Mouse (Mus musculus) embryo, embryonic 10 days (tissue): ENCODE measurements at regions not wholly inside any gene's neighbourhood (a gene's known extent, or its start where the extent isn't known, plus 50 kb on each side); places are given as distances from the start of the nearest gene placed in this dataset.
"Not testable (repeated sequence)": the region's sequence is repeated elsewhere in the genome, so short reads cannot be mapped to it uniquely, and the experiment has no call there.

Source experiments
- DNase-seq: peaks from one replicate; pipeline ENCODE4 v3.0.0-alpha.2; 2015; ENCODE audit warnings: low spot score

DNA sequence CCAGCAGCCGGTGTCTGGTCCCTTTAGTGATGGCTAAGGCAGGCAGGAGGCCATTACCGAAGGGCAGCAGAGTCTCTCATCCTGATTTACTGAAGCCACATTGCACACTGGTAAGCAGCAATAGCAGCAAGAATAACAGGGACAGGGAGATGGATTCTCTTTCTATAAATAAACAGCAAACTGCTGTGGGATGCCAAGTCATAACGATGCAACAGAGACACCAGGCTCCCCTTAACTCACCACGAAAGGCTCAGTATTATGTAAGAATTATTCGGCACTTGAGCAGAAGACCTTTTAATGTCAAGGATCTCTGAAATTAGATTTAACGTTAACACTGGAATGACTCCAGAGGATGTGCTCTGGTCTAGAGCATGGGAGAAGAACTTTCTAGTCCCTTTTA lies 202.1 kb downstream of the Ddx10 start:
- no peak for DNase-seq

DNA sequence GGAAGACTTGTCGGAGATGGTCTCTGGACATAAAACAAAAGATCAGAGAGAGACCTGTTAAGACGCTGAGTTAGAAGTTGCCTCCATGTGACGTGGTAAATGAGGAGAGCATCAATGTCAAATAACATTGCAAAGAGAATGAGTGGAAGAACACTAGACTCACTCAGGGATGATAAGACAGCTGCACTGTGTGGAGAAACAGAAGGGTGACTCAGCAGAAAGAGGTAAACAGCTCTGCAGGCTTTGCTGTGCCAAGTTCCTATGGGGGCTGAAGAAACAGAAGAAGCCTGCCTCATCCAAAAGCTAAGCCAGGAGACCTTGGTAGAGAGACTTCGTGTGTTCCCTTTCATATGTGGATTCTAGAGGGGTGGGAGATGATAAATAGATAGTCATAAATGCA lies 214.1 kb downstream of the Ddx10 start:
- no peak for DNase-seq

DNA sequence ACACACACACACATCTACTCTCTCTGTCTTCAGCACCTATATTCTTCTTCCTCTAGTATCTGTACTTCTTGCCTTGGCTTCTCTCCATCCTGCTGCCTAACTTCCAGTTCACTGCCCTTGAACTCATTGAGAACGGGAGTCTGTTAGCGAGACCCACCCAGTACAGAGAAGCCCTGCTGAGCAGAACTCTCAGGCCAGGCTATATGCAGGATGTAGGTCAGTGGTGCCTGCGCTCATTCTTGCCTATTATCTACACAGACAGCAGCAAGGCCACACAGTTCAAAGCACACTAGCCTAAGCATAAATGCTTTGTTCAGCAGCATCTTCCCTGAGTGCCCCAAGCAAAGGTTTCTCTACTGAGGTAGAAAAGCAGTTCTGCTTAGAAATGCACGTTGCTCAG lies 225.8 kb downstream of the Ddx10 start:
- no peak for DNase-seq

DNA sequence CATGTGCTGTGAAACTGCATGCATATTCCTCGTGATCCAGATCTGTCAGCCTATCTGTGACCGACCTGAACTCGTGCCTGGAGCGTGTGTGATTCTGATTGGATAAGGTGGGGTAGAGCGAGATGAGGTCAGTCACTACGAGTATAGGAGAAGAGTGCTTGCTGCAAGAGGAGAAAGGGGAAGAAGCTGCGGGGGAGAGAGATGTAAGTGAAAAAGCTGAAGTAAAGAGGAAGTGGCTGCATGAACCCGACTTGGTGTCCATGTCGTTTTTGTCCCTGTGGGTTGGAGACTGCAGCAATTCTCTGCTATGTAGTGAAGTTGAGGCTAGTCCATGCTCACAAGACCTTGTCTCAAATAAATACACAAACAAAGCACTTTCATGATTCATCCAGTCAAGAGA lies 237.1 kb downstream of the Ddx10 start:
- no peak for DNase-seq

DNA sequence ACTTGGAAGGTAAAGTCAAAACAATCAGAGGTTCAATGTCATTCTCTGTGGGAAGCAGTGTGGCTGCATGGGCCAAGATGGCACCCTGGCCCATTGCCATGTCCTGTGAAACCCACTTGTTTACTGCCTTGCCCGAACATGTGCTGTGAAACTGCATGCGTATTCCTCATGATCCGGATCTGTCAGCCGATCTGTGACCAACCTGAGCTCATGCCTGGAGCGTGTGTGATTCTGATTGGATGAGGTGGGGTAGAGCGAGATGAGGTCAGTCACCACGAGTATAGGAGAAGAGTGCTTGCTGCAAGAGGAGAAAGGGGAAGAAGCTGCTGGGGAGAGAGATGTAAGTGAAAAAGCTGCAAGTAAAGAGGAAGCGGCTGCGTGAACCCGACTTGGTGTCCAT lies 240.5 kb downstream of the Ddx10 start:
- DNase-seq: no peak

DNA sequence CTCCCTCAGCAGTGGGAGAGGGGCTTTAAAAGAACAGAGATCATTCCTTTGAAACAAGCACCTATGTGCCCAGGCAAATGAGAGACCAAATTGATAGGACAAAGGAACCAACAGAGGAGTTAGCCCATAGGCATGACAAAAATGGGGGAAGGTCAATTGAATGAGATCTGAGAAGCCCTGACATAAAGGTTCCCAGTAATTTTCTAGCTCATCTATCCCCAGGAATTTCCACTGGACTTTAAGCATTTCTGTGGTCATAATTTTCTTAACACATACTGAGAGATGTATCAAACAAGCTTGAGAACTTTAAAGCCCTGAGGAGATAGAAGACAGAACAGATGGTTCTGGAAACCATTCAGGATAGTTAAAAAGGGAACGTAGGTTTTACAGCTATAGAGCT lies 241.8 kb downstream of the Ddx10 start:
- no peak for DNase-seq

DNA sequence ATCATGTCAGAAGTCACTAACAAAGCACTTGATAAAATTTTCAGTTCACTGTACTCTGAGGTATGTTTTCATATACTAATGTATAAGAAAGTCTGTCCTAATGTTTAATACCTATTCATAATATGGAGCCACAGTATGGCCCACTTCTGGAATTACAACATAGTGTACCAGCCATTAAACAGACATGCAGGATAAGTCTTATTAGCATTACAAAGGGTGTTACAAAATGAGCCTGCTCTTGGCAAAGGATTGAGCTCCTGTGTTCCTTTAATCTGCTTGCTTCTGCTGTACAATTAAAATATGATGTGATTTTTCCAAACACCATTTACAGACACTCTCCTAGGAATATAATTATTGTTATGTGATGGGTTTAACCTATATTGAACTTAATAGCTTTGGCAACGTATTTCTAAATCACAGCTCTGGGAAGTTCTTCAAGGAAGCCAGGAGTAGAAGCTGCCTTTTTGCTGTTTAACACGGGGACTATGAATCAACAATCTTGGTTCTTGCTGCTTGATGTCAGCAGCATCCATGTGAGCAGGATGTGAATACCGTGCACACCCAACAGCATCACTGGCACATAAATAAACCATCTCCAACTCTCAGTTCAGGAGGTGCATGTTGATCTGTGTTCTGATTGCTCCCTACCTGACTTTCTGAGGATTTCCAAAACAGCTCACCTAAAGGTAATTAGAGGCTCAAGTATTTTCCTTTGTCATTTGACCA lies 243.4 kb downstream of the Ddx10 start:
- DNase-seq: no peak

DNA sequence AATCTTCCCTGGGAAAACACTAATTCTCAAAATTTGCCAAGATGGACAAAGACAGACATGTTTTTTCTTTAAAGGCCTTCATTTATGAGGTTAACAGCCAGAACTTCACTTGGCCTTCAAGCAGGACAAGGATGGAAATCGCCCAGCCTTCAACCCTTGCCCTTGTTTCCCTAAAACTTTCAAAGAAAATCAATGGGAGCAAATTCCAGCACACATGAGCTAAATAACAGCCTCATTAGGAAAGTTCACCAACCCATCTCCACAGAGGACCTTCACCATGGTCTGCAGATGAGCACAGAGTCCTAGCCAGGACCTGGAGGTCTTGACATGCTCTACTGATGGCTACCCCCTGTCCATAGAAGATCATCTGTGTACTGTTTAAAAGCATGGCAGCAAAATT lies 271.8 kb downstream of the Ddx10 start:
- DNase-seq: no peak

DNA sequence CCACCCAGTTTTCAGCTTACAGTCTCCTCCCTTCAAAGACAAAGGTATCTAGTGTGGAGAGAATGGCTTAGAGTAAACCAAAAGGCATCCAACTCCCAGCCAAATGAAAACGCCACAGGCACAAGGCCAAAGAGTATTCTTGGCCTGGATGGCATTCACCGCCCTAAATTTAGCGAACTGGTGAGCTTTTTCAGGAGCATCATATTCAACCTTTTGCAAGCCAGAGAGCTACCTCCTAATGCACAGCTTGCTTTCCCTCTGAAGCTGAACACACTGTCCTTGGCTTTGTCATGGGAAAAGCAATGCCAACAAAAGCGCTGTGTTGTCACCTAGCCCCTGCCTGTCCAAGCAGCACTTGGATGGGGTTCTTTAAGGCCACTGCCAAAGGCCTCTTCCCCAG lies 282.2 kb downstream of the Ddx10 start:
- no peak for DNase-seq

DNA sequence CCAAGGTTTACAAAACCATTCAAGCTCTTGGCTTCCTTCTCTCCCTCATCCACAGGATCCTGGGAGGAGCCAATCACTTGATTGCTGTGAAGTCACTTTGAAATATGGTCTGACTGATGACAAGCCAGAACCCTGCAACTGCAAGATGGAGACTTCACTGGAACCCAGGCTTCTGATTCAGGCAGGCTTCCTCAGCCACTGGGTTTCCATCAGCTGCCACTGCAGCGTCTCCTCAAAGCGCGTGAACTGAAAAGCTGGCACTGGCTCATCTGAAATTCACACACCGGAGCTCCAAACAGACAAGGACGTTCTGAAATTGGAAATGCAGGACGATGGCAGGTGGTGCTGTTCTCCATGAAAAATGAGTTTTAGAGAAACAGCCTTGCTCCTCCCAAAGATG lies 280.1 kb upstream of the AI593442 start:
- DNase-seq: no peak

DNA sequence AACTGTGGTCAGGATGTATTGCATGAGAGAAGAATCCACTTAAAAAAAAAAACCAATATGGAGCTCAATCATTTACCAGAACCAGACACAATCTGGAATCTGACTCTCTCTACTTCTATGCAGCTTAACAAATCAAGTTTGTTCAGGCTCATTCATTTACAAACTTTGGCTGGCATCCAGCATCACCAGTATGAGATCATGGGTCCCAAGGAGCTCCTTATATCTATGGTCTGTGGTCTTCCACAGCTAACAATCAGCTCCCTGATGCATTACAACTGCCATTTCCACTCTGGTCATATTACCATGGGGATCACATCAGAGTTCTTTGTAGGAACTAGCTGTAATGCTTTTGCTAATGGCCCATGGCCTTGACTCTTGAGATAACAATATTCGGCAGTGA lies 277.7 kb upstream of the AI593442 start:
- DNase-seq: no peak

DNA sequence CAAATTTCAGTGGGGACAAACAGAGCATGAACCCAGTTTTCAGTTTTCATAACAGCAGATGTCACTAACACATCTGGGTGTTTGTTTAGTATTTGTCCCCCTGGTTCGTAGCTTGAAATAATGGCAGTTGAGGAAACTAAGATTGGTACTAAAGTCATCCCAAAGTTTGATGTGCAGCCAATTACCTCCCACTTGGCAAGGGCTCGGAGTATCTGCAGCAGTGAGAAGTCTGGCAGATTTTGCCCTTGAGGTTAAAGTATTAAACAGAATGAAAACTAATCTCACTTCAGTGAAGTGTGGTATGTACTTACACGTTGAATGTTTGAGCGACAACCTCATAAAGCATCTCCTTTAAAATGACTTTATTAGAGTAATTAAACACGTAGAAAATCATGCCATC lies 264.5 kb upstream of the AI593442 start:
- no peak for DNase-seq

DNA sequence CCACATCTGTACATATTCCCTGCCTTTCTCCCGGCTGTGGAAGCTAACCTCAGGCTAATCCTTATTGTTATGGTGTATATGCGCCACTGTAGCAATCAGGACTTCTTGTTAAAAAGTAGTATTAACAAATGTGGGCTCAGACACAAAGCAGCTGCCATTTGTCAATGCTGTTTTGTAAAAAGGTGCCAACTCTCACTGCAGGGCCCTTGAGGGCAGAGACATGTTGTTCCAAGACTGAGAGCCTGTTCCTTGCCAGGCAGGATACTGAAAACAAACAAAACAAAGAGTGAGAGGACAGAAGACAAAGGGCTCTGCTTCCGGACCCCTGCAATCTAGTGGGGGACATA lies 262.0 kb upstream of the AI593442 start:
- DNase-seq: no peak

DNA sequence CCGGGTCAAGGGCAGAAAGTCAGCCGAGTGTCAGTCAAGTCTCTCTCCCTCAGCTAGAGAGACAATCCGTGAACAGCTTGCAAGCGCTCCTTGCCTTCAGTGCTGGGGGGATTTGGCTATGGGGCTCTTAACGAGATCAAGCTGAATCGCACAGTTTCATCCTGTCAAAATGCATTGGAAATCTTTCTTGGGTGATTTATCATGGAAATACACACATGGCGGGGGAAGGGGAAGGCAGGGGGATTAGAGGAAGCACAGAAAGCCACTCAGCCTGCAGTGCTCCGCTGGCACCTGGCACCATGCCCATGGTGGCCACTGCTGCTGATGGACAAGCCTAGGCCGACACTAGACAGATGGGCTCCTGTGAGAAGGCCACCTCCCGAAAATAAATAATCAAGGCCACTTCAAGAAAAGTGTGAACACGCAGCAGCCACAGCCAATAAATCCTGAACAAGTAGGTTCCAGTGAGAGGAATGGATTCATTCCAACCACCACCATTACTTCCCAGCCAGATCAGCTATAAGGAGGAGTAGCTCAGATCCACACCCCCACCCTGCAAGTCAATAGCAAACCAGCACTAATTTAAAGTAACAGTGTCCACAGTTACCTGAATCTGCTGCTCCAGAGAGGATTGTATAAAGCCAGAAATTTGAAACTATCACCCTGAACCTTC lies 261.5 kb upstream of the AI593442 start:
- DNase-seq: no peak

DNA sequence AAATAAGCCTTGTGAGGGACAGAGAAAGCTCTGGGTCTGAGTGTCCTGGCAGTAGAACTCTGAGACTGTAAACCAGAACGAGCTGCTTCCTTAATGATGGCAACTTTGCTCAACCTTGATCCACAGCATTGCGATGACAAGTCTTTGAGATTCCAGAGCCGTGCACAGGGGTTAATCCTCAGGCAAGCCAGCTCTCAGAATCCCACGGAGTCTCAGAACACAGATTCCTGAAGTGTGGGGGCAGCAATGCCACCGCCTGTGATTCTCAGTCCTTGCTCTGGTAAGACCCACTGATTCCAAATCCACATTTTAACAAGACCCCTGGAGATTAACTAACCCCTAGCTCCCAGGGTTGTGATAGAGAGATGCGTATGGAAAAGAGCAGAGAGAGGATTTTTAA lies 255.5 kb upstream of the AI593442 start:
- DNase-seq: no peak

DNA sequence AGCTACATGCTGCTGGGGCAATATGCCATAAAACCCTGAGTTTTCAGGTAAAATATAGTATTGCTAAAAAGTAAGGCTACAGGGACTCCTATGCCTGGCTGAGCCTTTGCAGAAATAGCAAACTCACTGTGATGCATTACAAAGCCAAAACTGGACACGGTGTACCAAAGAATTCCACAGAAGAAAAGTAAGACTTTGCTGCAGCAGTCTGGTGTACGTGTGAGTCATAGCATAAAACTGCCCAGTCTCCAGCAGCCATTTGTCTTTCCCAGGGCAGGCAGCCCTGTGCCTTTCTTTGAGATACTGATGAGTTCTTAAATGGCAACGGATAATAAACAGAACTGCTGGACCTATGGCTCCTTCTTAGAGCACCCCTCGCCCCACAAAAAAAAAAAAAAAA lies 237.9 kb upstream of the AI593442 start:
- no peak for DNase-seq

DNA sequence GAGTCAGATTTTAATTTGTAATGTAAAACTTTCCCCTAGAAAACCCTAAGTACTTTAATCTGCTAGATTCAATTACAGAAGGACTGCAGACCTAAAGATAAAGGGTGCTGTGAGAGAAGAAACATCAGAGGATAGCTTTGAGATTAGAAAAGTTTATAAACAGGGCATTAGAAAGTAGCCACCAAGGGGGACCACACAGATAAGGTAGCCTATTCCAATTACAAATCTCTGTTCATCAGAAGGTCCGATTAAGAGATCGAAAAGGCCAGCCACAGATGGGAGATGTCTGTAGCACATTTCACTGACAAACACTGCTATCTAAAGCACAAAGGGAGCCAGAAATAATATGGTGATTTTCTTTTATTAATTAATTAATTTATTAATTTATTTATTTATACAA lies 209.1 kb upstream of the AI593442 start:
- not testable (repeated sequence) for DNase-seq

DNA sequence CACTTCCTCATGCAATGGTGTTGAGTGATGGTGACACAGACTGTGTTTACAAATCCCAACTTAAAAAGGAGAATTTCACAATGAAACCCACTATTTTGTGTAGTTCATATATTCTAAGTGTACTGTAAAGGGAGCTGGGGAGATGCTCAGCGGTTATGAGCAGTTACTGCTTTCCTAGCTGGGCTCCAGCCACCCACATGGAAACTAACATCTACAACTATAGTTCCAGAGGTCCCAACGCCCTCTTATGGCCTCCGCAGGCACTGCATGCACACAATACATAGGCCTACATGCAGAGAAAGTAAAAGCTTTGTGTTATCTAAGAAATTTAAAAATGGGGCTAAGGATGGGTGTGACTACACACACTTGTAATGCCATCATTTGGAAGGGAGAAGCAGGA lies 208.4 kb upstream of the AI593442 start:
- not testable (repeated sequence) for DNase-seq

DNA sequence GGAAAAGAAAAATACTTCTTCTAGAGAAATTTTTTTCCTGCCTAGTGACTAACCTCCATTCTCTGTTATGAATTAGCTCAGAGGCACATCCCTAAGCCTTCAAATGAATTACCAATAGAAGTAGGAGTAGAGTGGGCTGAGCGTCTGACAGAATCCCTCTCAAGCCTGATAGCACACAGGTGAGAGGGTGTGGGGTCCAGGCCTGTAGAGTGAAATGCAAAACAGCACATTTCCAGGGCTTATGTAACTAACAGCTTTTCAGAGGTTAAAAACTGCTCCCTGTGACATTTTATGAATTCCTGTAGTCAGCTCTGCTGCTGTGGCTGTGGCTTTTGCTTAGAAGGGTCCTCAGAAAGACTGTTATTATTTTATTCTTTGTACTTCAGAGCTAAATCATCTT lies 187.7 kb upstream of the AI593442 start:
- no peak for DNase-seq

DNA sequence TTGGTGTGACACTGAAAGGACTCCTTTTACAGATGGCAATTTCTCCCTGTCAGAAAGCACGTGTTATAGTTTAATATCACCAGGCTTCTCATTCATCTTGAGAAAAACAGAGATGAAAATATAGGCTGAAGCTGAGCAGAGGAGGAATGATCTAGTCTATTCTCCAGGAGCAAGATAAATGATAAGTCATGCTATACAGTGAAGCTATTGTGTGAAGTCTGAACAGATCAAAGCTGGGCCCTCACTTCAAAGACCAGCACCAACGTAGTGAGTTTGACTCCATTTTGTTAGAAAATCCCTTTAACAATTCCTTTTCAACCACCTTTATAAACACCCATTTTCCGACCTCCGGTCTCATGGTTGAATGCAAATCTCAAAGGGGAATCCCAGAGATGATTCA lies 180.7 kb upstream of the AI593442 start:
- no peak for DNase-seq

DNA sequence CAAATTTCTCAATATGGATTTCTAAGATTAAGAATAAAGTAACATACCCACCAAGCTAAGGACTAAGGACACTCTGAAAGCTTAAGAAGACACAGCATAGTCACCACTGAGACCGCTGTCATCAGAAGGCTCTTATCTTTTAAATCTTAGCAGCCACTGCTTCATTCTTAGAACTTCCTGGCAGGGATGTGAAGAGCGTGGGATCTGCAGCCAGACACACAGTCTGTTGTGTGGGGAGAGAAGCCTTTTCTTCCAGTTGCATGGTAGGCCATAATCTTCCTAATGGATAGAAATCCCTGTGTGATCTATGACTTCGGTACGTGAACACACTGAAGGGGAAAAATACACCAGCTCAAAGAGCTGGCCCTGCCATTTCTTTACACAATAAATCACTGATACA lies 178.8 kb upstream of the AI593442 start:
- no peak for DNase-seq

DNA sequence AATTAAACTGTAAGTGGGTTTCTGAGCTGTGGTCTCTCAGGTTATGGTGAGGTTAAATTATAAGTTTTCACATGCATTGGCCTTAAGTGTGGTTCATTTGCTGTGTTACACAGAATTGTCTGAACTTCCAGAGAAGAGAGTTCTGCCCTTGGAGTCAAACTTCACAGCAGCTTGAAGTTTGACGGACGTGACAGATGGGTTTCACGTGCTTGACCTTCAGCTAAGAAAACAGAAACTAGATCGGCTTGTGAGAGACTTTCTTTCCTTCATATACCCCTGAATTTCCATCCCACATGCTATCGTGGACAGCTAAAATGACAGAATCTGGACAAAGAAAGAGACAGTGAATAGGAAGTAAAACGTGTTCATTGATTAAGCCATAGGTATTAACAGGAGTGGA lies 173.8 kb upstream of the AI593442 start:
- peak; percentile 21 for DNase-seq

DNA sequence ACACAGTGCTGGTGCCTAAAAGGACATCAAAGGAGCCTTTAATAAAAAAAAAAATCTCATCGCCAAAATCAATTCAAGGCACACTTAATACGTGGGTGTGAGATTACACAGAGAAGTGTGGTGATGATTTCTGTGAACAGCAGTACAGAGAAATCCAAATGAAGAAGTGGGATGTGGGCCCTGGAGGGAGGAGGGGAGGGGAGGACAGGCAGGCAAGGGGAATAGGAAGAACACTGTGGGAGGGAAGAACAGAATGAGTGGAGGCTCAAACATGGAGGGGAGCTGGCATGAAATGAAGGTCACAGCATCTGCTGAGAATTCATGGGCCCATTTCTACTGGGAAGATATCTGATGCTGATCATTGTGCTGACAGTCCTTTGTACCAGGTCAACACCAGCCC lies 171.0 kb upstream of the AI593442 start:
- no peak for DNase-seq

DNA sequence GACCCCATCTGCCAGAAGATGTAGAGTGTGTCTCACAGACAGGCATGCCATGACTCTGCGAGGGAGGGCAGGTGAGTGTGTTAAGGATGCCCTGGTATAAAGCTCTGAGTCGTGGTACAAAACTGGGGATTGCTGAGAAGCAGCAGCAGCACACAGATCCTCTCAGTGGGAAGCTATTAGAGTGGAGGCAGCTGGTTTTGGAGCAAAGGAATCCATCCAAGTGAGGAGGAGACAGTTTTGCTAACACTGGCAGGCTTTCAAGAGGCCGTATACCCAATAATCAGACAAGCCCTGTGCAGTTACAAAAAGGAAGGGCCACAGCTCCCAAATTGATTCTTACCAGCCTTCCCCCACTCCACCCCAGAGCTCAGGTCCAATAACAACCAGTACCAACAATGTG lies 170.4 kb upstream of the AI593442 start:
- no peak for DNase-seq
